Mouse (Mus musculus): ENCODE results near the gene Fbln1. TPM values are rescaled to one million over a fixed set of nuclear protein-coding genes. Genes with fewer than 3 reads are reported as not detected.

Fbln1 gene
- total and polyA plus RNA-seq, 2 experiments from 2014 or later = 46.2 to 57.8 TPM

GRCm38 (mm10) chr15:85307061-85307660, 101.4 kb downstream of the Fbln1 start:
- Histone ChIP-seq H3K9ac (replicated peaks; ENCODE audit: low read length, poor library complexity, severe bottlenecking) (no peak overlapping the region), H3K4me3 (ENCODE audit: low read depth, low read length) (no peak overlapping the region), H3K4me2 (ENCODE audit: low read depth, low read length, poor library complexity, severe bottlenecking) (no peak overlapping the region), H3K27ac (ENCODE audit: low read depth, low read length) (no peak overlapping the region), H3K27me3 (ENCODE audit: insufficient read depth, low read length) (no peaks in the 10 kb centered on the region), H3K9me3 (ENCODE audit: low read length) (no peaks in the 10 kb centered on the region), H3K36me3 (ENCODE audit: insufficient read depth, low read length) (no peaks in the 10 kb centered on the region), H3K4me1 (ENCODE audit: insufficient read depth, low read length) (no peaks in the 10 kb centered on the region)
- ATAC-seq (ENCODE audit: low FRiP score) (no peak), DNase-seq (ENCODE audit: low spot score) (no peak)
- TF ChIP-seq CTCF (IDR thresholded peaks at IDR 0.05) = no peak
- WGBS = 84% methylated on average over 2 of the region's 2 CpGs

- Histone ChIP-seq H3K4me1 (ENCODE audit: insufficient read depth, low read length) (no peaks in the 10 kb centered on the region), H3K9ac (replicated peaks; ENCODE audit: low read length, poor library complexity, severe bottlenecking) (no peak overlapping the region), H3K36me3 (ENCODE audit: insufficient read depth, low read length) (no peaks in the 10 kb centered on the region), H3K9me3 (ENCODE audit: low read length) (no peaks in the 10 kb centered on the region), H3K27ac (ENCODE audit: low read depth, low read length) (no peak overlapping the region), H3K4me3 (ENCODE audit: low read depth, low read length) (no peak overlapping the region), H3K27me3 (ENCODE audit: insufficient read depth, low read length) (no peaks in the 10 kb centered on the region), H3K4me2 (ENCODE audit: low read depth, low read length, poor library complexity, severe bottlenecking) (no peak overlapping the region)
- TF ChIP-seq CTCF (IDR thresholded peaks at IDR 0.05) = no peak
- no peak for DNase-seq (ENCODE audit: low spot score)
- no peak for ATAC-seq (ENCODE audit: low FRiP score)
- 54% methylated on average over 10 of the region's 10 CpGs for WGBS
Observed at GRCm38 (mm10) chr15:85311058-85311657, 105.4 kb downstream of the Fbln1 start.

- no peak overlapping the region for H3K27ac ChIP-seq (ENCODE audit: low read depth, low read length)
- H3K4me1 ChIP-seq (ENCODE audit: insufficient read depth, low read length) = no peaks in the 10 kb centered on the region
- H3K36me3 ChIP-seq (ENCODE audit: insufficient read depth, low read length) = no peaks in the 10 kb centered on the region
- WGBS = 32% methylated on average over 10 of the region's 13 CpGs
- H3K9me3 ChIP-seq (ENCODE audit: low read length) = no peaks in the 10 kb centered on the region
- H3K27me3 ChIP-seq (ENCODE audit: insufficient read depth, low read length) = no peaks in the 10 kb centered on the region
- DNase-seq (ENCODE audit: low spot score) (peak; percentile 82), ATAC-seq (ENCODE audit: low FRiP score) (no peak)
- H3K4me2 ChIP-seq (ENCODE audit: low read depth, low read length, poor library complexity, severe bottlenecking) = no peak overlapping the region
- H3K4me3 ChIP-seq (ENCODE audit: low read depth, low read length) = no peak overlapping the region
- peak; percentile 93 for TF ChIP-seq CTCF (IDR thresholded peaks at IDR 0.05)
- no peak overlapping the region for H3K9ac ChIP-seq (replicated peaks; ENCODE audit: low read length, poor library complexity, severe bottlenecking)
Observed at GRCm38 (mm10) chr15:85315378-85316025, 109.8 kb downstream of the Fbln1 start.

- 63% methylated on average over 14 of the region's 14 CpGs for WGBS
- H3K27ac ChIP-seq (ENCODE audit: low read depth, low read length) = no peak overlapping the region
- H3K36me3 ChIP-seq (ENCODE audit: insufficient read depth, low read length) = no peaks in the 10 kb centered on the region
- no peaks in the 10 kb centered on the region for H3K9me3 ChIP-seq (ENCODE audit: low read length)
- no peaks in the 10 kb centered on the region for H3K4me1 ChIP-seq (ENCODE audit: insufficient read depth, low read length)
- ATAC-seq (ENCODE audit: low FRiP score) (no peak), DNase-seq (ENCODE audit: low spot score) (no peak)
- no peak overlapping the region for H3K9ac ChIP-seq (replicated peaks; ENCODE audit: low read length, poor library complexity, severe bottlenecking)
- no peak overlapping the region for H3K4me3 ChIP-seq (ENCODE audit: low read depth, low read length)
- no peak overlapping the region for H3K4me2 ChIP-seq (ENCODE audit: low read depth, low read length, poor library complexity, severe bottlenecking)
- no peaks in the 10 kb centered on the region for H3K27me3 ChIP-seq (ENCODE audit: insufficient read depth, low read length)
- no peak for TF ChIP-seq CTCF (IDR thresholded peaks at IDR 0.05)
Observed at GRCm38 (mm10) chr15:85316342-85317140, 110.8 kb downstream of the Fbln1 start.

GRCm38 (mm10) chr15:85319924-85320668, 114.3 kb downstream of the Fbln1 start:
- no peak for ATAC-seq (ENCODE audit: low FRiP score)
- Histone ChIP-seq H3K4me1 (ENCODE audit: insufficient read depth, low read length) (no peaks in the 10 kb centered on the region), H3K27me3 (ENCODE audit: insufficient read depth, low read length) (no peaks in the 10 kb centered on the region), H3K4me3 (ENCODE audit: low read depth, low read length) (no peak overlapping the region), H3K36me3 (ENCODE audit: insufficient read depth, low read length) (no peaks in the 10 kb centered on the region), H3K9ac (replicated peaks; ENCODE audit: low read length, poor library complexity, severe bottlenecking) (no peak overlapping the region), H3K27ac (ENCODE audit: low read depth, low read length) (no peak overlapping the region), H3K4me2 (ENCODE audit: low read depth, low read length, poor library complexity, severe bottlenecking) (no peak overlapping the region), H3K9me3 (ENCODE audit: low read length) (no peaks in the 10 kb centered on the region)
- WGBS = 81% methylated on average over 11 of the region's 11 CpGs
- no peak for DNase-seq (ENCODE audit: low spot score)
- TF ChIP-seq CTCF (IDR thresholded peaks at IDR 0.05) = no peak
